Mouse (Mus musculus) megakaryocyte-erythroid progenitor cell, adult 5 weeks (primary cell): ENCODE data around the gene Asb7. TPM values are rescaled to one million over a fixed set of nuclear protein-coding genes. Genes with fewer than 3 reads are reported as not detected.

Source experiments
- polyA plus RNA-seq: library from polyadenylated mRNA; stranded (reverse); fragments of >175 nt; gene quantifications from 2 replicates; pipeline ENCODE4 v1.2.3, GENCODE M21; 2012

Asb7 gene
- 28.9 and 31.0 TPM in 2 replicates for polyA plus RNA-seq

GRCm38 (mm10) chr7:66689294-66689619 is at the start of gene Asb7:
Gene Asb7, minus strand, starts transcription at chr7:66689596.

GRCm38 (mm10) chr7:66689620-66690360 is 394 bp upstream of the Asb7 start, which contains the start of gene Lins1:
Gene Lins1, plus strand, starts transcription at chr7:66689889.

Other genes with a start within 250 kb of the Asb7 start
- gene Lins1, start 293 bp upstream of the Asb7 start, polyA plus RNA-seq = 2.6 and 2.9 TPM in 2 replicates
- 0.04 TPM in 1 of 2 replicates, not detected in the other for gene Cers3, start 53.9 kb upstream of the Asb7 start, polyA plus RNA-seq
- 0.64 and 1.8 TPM in 2 replicates for gene Adamts17, start 150.1 kb upstream of the Asb7 start, polyA plus RNA-seq